Mouse (Mus musculus): ENCODE results near the gene Scg3.

DNA sequence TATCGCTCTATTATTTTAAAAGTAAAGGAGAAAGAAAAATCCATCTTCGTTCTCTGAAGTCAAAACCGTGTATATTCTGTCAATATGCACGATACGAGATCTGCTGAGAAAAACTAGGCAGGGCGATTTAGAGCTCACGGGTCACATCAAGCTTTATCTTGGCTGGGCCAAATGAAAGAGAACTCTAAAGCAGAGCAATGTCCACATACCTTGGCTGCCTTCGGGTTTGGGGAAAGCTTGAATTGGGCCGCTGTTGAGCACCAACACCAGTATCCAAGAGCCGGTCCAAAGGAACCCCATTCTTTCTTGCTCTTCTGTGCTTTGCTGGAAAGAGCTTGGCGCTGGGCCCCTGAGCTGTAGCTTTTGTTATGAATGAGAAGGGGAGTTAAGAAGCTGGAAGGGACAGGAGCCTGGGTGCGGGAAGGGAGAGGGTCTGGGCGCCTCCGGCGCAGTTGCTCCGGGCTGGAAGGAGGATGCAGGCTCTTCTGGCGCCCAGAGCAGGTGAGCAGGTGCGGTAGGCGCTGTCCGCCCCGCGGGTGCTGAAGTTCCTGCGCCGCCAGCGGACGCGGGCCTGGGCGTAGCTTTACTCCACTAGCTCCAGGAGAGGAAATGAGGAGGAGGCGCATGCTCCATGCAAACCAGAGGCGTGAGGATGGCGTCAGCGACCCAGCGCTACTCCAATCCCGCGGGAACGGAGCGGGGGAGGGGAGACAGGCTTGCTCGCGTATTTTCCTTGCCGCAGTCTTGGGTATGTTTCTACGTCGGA lies at the start of gene Scg3:
- peak; percentile 77; the same call in 1 of the 2 replicates for TF ChIP-seq POLR2A (IDR thresholded peaks at IDR 0.05; ENCODE audit: borderline replicate concordance, extremely low read depth, insufficient read depth, insufficient read length, poor library complexity, severe bottlenecking)
- TF ChIP-seq CTCF (IDR thresholded peaks at IDR 0.05; ENCODE audit: borderline replicate concordance, extremely low read depth, insufficient read depth, insufficient read length): no peak
